ENCODE assay signal across 20 mouse cellular contexts in the genomic region with DNA sequence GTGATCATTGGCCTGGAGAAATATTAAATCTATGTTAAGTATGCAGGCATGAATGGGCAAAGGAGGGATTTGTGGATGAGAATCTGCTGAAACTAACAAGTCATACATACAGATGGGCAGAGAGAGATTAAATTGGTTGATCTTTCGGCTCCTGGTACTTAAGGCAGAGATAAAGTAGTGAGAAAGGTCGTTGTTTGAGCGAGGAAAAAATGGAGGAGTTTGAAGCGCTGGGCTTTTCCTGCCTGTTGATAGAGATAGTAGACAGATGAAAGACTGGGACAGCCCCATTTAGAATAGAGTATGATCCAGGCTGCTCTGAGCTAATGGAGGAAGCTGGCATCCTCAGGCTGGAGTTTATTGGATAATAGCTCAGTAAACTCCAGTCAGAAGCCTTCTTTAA.
DNase-seq lines count a peak whose midpoint lies in the region; ATAC-seq and TF ChIP-seq lines count a peak whose summit lies in the region.
"Had no signal": no experiment of that assay in that cellular context is flagged by ENCODE, and none has a peak within 500 bp of the region (broad histone marks: within the 10 kb centered on the region; RNA-seq: fewer than 3 reads in every experiment).

No protein-coding gene starts in this region.

- no peak for TF ChIP-seq CTCF in lung, postnatal 0 days (IDR thresholded peaks at IDR 0.05)

- no peak overlapping the region for H3K9ac ChIP-seq in heart, embryonic 16.5 days (ENCODE audit: low read length)
- H3K9ac ChIP-seq in lung, postnatal 0 days (replicated peaks; ENCODE audit: low read depth) = no peak overlapping the region
- H3K9ac ChIP-seq: forebrain, embryonic 15.5 days; hindbrain, embryonic 12.5 days; limb, embryonic 13.5 days; lung, embryonic 15.5 days; midbrain, embryonic 13.5 days had no signal

- H3K27me3 ChIP-seq in heart, embryonic 10.5 days (ENCODE audit: insufficient read depth, poor library complexity, severe bottlenecking) = no peaks in the 10 kb centered on the region
- no peaks in the 10 kb centered on the region for H3K27me3 ChIP-seq in heart, embryonic 16.5 days (ENCODE audit: control insufficient read depth, insufficient read depth, low read length)
- H3K27me3 ChIP-seq in lung, postnatal 0 days (replicated peaks; ENCODE audit: insufficient read depth, low read length) = no peaks in the 10 kb centered on the region
- H3K27me3 ChIP-seq: forebrain, embryonic 15.5 days; hindbrain, embryonic 12.5 days; limb, embryonic 13.5 days; lung, embryonic 15.5 days; midbrain, embryonic 13.5 days had no signal

- no peak for TF ChIP-seq EP300 in lung, postnatal 0 days (IDR thresholded peaks at IDR 0.05)

- no peaks in the 10 kb centered on the region for H3K9me3 ChIP-seq in heart, embryonic 10.5 days
- H3K9me3 ChIP-seq in heart, embryonic 16.5 days (replicated peaks; ENCODE audit: control insufficient read depth, low read length) = no peaks in the 10 kb centered on the region
- no peaks in the 10 kb centered on the region for H3K9me3 ChIP-seq in lung, postnatal 0 days (ENCODE audit: low read length)
- H3K9me3 ChIP-seq: forebrain, embryonic 15.5 days; lung, embryonic 15.5 days had no signal

- no peak for DNase-seq in heart, embryonic 10.5 days (ENCODE audit: low spot score)
- no peak for DNase-seq in heart, postnatal 14 days
- no peak for DNase-seq in heart, postnatal 25 days (ENCODE audit: low spot score)
- DNase-seq in lung, postnatal 0 days (ENCODE audit: low spot score) = no peak
- DNase-seq in lung, postnatal 4 days = no peak
- no peak for DNase-seq in cerebellum, adult 8-10 months
- DNase-seq: adrenal gland, adult 8-10 months; cerebellum, adult 2 months; kidney, postnatal 25 days; thymus, adult 18-20 months; thymus, postnatal 36 days had no signal

- H3K27ac ChIP-seq in heart, embryonic 10.5 days = peak overlapping the region; percentile 52; the same call in 1 of the 2 replicates
- H3K27ac ChIP-seq in heart, embryonic 16.5 days (ENCODE audit: low read length) = peak overlapping the region; percentile 47; the same call in 1 of the 2 replicates
- H3K27ac ChIP-seq in lung, postnatal 0 days (ENCODE audit: low read length) = 0 out of 2 replicates have a peak overlapping the region, but pooled peaks have one; percentile 62
- H3K27ac ChIP-seq: forebrain, embryonic 15.5 days; hindbrain, embryonic 12.5 days; layer of hippocampus, adult 2 months; midbrain, embryonic 13.5 days had no signal

- intact Hi-C loops in heart, postnatal 14 days (cut with DNase I) = no loop called here
- intact Hi-C loops in heart, postnatal 25 days (cut with DNase I) = no loop called here

- no peak overlapping the region for H3K4me2 ChIP-seq in heart, embryonic 16.5 days (ENCODE audit: low read depth, low read length)
- H3K4me2 ChIP-seq in lung, postnatal 0 days (replicated peaks; ENCODE audit: low read depth, low read length) = no peak overlapping the region
- H3K4me2 ChIP-seq: forebrain, embryonic 15.5 days; hindbrain, embryonic 12.5 days; limb, embryonic 13.5 days; lung, embryonic 15.5 days; midbrain, embryonic 13.5 days had no signal

- peaks cover 25% of the 10 kb centered on the region for H3K36me3 ChIP-seq in heart, embryonic 10.5 days
- H3K36me3 ChIP-seq in heart, embryonic 16.5 days (ENCODE audit: control insufficient read depth, insufficient read depth) = peaks cover 6% of the 10 kb centered on the region; the same call in 1 of the 2 replicates
- no peaks in the 10 kb centered on the region for H3K36me3 ChIP-seq in lung, postnatal 0 days (ENCODE audit: insufficient read depth, low read length)

- H3K4me1 ChIP-seq in heart, embryonic 10.5 days = peaks cover 78% of the 10 kb centered on the region
- peaks cover 49% of the 10 kb centered on the region for H3K4me1 ChIP-seq in heart, embryonic 16.5 days (ENCODE audit: control insufficient read depth, insufficient read depth, low read length)
- peaks cover 15% of the 10 kb centered on the region; the same call in 1 of the 2 replicates for H3K4me1 ChIP-seq in lung, postnatal 0 days (ENCODE audit: insufficient read depth, low read depth, low read length)
- H3K4me1 ChIP-seq: forebrain, embryonic 15.5 days had no signal

- no peak overlapping the region for H3K4me3 ChIP-seq in heart, embryonic 10.5 days
- H3K4me3 ChIP-seq in heart, embryonic 16.5 days (ENCODE audit: low read length) = no peak overlapping the region
- H3K4me3 ChIP-seq in lung, postnatal 0 days (ENCODE audit: low read depth, low read length) = no peak overlapping the region
- H3K4me3 ChIP-seq: forebrain, embryonic 15.5 days; hindbrain, embryonic 12.5 days; layer of hippocampus, adult 2 months; limb, embryonic 13.5 days; lung, embryonic 15.5 days; midbrain, embryonic 13.5 days had no signal

- 20% methylated on average over 4 of the region's 4 CpGs for WGBS in heart, embryonic 10.5 days
- WGBS in heart, embryonic 16.5 days = 30% methylated on average over 4 of the region's 4 CpGs
- 55% methylated on average over 4 of the region's 4 CpGs for WGBS in lung, postnatal 0 days

- ATAC-seq in heart, embryonic 16.5 days (replicated peaks; ENCODE audit: extremely low read depth, insufficient read depth, low FRiP score) = no peak
- no peak for ATAC-seq in lung, postnatal 0 days
- ATAC-seq: activated CD4-positive, CD25-positive, alpha-beta regulatory T cell, adult 4 months; forebrain, embryonic 15.5 days; intestine, postnatal 0 days; midbrain, embryonic 13.5 days had no signal
